Mouse (Mus musculus) lung, embryonic 15.5 days (tissue): ENCODE results near the gene Marveld3. TPM values are rescaled to one million over a fixed set of nuclear protein-coding genes. Genes with fewer than 3 reads are reported as not detected.
A peak's percentile ranks its signal among the peaks of the same experiment; 100 is the strongest.

Experiments
- ATAC-seq: fragments of 200-750 bp; cut with Nextera tagmentation; 2 replicates; pipeline ENCODE4 v1.8.0; 2017; ENCODE audit warnings: moderate number of reproducible peaks, borderline replicate concordance; ENCODE audit not compliant: low FRiP score, low TSS enrichment; ENCODE audit errors: extremely low read depth
- H3K27ac ChIP-seq: fragments of 300-500 bp; sonication (generic); 2 replicates; pipeline ENCODE4 v1.5.1; 2015; ENCODE audit warnings: moderate library complexity, mild to moderate bottlenecking, inconsistent platforms
- H3K27me3 ChIP-seq: fragments of 300-500 bp; sonication (generic); 2 replicates; pipeline ENCODE4 v1.6.1; 2015; ENCODE audit warnings: inconsistent platforms
- H3K36me3 ChIP-seq: fragments of 300-500 bp; sonication (generic); 2 replicates; pipeline ENCODE4 v1.6.1; 2015; ENCODE audit warnings: inconsistent platforms
- H3K4me1 ChIP-seq: fragments of 300-500 bp; sonication (generic); 2 replicates; pipeline ENCODE4 v1.6.1; 2015; ENCODE audit warnings: inconsistent platforms
- H3K4me2 ChIP-seq: fragments of 300-500 bp; sonication (generic); 2 replicates; pipeline ENCODE4 v1.6.1; 2015; ENCODE audit warnings: inconsistent platforms, mild to moderate bottlenecking, moderate library complexity
- H3K4me3 ChIP-seq: fragments of 300-500 bp; sonication (generic); 2 replicates; pipeline ENCODE4 v1.5.1; 2015; ENCODE audit warnings: mild to moderate bottlenecking, inconsistent platforms
- H3K9ac ChIP-seq: fragments of 300-500 bp; sonication (generic); 2 replicates; pipeline ENCODE4 v1.6.1; 2015; ENCODE audit warnings: inconsistent platforms
- H3K9me3 ChIP-seq: fragments of 300-500 bp; sonication (generic); 2 replicates; pipeline ENCODE4 v1.6.1; 2016; ENCODE audit warnings: inconsistent platforms
- WGBS: fragments of 180-500 bp; shearing (Covaris S2); methylation state at CpG from one replicate; pipeline ENCODE4 v1.1.7; 2015; 5-methylcytosine and 5-hydroxymethylcytosine counted together
- polyA plus RNA-seq: library from polyadenylated mRNA; unstranded; fragments of >200 nt; fragmentation: Nextera tagmentation; extraction: Ambion mirVana; gene quantifications from 2 replicates; pipeline ENCODE4 v1.2.1, GENCODE M21; 2015

The Marveld3 gene
- polyA plus RNA-seq, 1 experiment from 2014 or later, result 9.5 TPM

- Histone ChIP-seq H3K4me2 (no peak overlapping the region), H3K27ac (peak overlapping the region; percentile 31; the same call in 1 of the 2 replicates), H3K4me1 (peaks cover 2% of the 10 kb centered on the region; the same call in 1 of the 2 replicates), H3K27me3 (no peaks in the 10 kb centered on the region), H3K9me3 (no peaks in the 10 kb centered on the region), H3K36me3 (peaks cover 25% of the 10 kb centered on the region), H3K9ac (no peak overlapping the region), H3K4me3 (no peak overlapping the region)
- WGBS, result 51% methylated on average over 2 of the region's 2 CpGs
- ATAC-seq, result no peak
Observed at GRCm38 (mm10) chr8:109941606-109942360, 20.2 kb downstream of the Marveld3 start.

- Histone ChIP-seq H3K27ac (no peak overlapping the region), H3K4me3 (no peak overlapping the region), H3K4me2 (no peak overlapping the region), H3K36me3 (peaks cover 13% of the 10 kb centered on the region), H3K27me3 (no peaks in the 10 kb centered on the region), H3K9ac (no peak overlapping the region), H3K9me3 (no peaks in the 10 kb centered on the region), H3K4me1 (no peaks in the 10 kb centered on the region; the same call in 1 of the 2 replicates)
- no peak for ATAC-seq
- WGBS, result 78% methylated on average over 8 of the region's 8 CpGs
Observed at GRCm38 (mm10) chr8:109920406-109921390, 41.3 kb downstream of the Marveld3 start.

- 46% methylated on average over 4 of the region's 4 CpGs for whole genome bisulfite sequencing
- Histone ChIP-seq H3K4me2 (no peak overlapping the region), H3K9me3 (no peaks in the 10 kb centered on the region), H3K4me1 (no peaks in the 10 kb centered on the region; the same call in 1 of the 2 replicates), H3K9ac (no peak overlapping the region), H3K27ac (no peak overlapping the region), H3K4me3 (no peak overlapping the region), H3K27me3 (no peaks in the 10 kb centered on the region), H3K36me3 (peaks cover 23% of the 10 kb centered on the region)
- ATAC-seq, result no peak
Observed at GRCm38 (mm10) chr8:109917277-109917676, 44.7 kb downstream of the Marveld3 start.

GRCm38 (mm10) chr8:109907376-109907775 lies 54.6 kb downstream of the Marveld3 start:
- Histone ChIP-seq H3K9me3 (no peaks in the 10 kb centered on the region), H3K4me3 (no peak overlapping the region), H3K4me1 (no peaks in the 10 kb centered on the region), H3K27me3 (no peaks in the 10 kb centered on the region), H3K36me3 (peaks cover 34% of the 10 kb centered on the region), H3K9ac (no peak overlapping the region), H3K27ac (no peak overlapping the region), H3K4me2 (no peak overlapping the region)
- WGBS, result 91% methylated on average over 4 of the region's 4 CpGs
- no peak for ATAC-seq

GRCm38 (mm10) chr8:109906907-109907306 lies 55.1 kb downstream of the Marveld3 start:
- Histone ChIP-seq H3K9me3 (no peaks in the 10 kb centered on the region), H3K36me3 (peaks cover 30% of the 10 kb centered on the region)

GRCm38 (mm10) chr8:109904928-109905668 lies 56.9 kb downstream of the Marveld3 start:
- H3K4me2 ChIP-seq, result no peak overlapping the region
- no peak for ATAC-seq
- H3K9ac ChIP-seq, result no peak overlapping the region
- H3K4me1 ChIP-seq, result no peaks in the 10 kb centered on the region
- 95% methylated on average over 1 of the region's 1 CpGs for WGBS
- no peak overlapping the region for H3K4me3 ChIP-seq
- no peak overlapping the region for H3K27ac ChIP-seq
- H3K27me3 ChIP-seq, result no peaks in the 10 kb centered on the region
- peaks cover 25% of the 10 kb centered on the region for H3K36me3 ChIP-seq
- no peaks in the 10 kb centered on the region for H3K9me3 ChIP-seq

More at GRCm38 (mm10) chr8:109906907-109907306, 55.1 kb downstream of the Marveld3 start:
- Histone ChIP-seq H3K27me3 (no peaks in the 10 kb centered on the region), H3K9ac (no peak overlapping the region), H3K4me1 (no peaks in the 10 kb centered on the region), H3K4me3 (no peak overlapping the region), H3K27ac (no peak overlapping the region), H3K4me2 (no peak overlapping the region)
- whole genome bisulfite sequencing, result 90% methylated on average over 3 of the region's 3 CpGs
- ATAC-seq, result no peak

GRCm38 (mm10) chr8:109903909-109904469 lies 58.0 kb downstream of the Marveld3 start:
- no peaks in the 10 kb centered on the region for H3K4me1 ChIP-seq
- H3K27ac ChIP-seq, result no peak overlapping the region
- no peak overlapping the region for H3K9ac ChIP-seq
- H3K4me2 ChIP-seq, result no peak overlapping the region
- 74% methylated on average over 10 of the region's 10 CpGs for WGBS
- no peak for ATAC-seq
- H3K9me3 ChIP-seq, result no peaks in the 10 kb centered on the region
- peaks cover 15% of the 10 kb centered on the region; the same call in 1 of the 2 replicates for H3K36me3 ChIP-seq
- no peaks in the 10 kb centered on the region for H3K27me3 ChIP-seq
- H3K4me3 ChIP-seq, result no peak overlapping the region

GRCm38 (mm10) chr8:109902379-109902778 lies 59.6 kb downstream of the Marveld3 start:
- no peak for ATAC-seq
- no peaks in the 10 kb centered on the region for H3K4me1 ChIP-seq

More at GRCm38 (mm10) chr8:109902379-109902778, 59.6 kb downstream of the Marveld3 start:
- Histone ChIP-seq H3K4me2 (no peak overlapping the region), H3K36me3 (0 out of 2 replicates have a peak, but pooled peaks cover 5% of the 10 kb centered on the region), H3K27ac (no peak overlapping the region), H3K9ac (no peak overlapping the region), H3K9me3 (no peaks in the 10 kb centered on the region), H3K27me3 (no peaks in the 10 kb centered on the region), H3K4me3 (no peak overlapping the region)

Other genes starting within 250 kb of the Marveld3 start
- 7.0 and 7.9 TPM in 2 replicates for gene Atxn1l, start 224.5 kb downstream of the Marveld3 start, polyA plus RNA-seq
- gene Ap1g1, start 183.6 kb downstream of the Marveld3 start, polyA plus RNA-seq, result 41.9 and 44.2 TPM in 2 replicates
- gene Phlpp2, start 93.7 kb downstream of the Marveld3 start, polyA plus RNA-seq, result 2.3 TPM in 2 replicates
- 0.09 TPM in 1 of 2 replicates, not detected in the other for gene Tat, start 28.2 kb upstream of the Marveld3 start, polyA plus RNA-seq
- gene Chst4, start 77.5 kb upstream of the Marveld3 start, polyA plus RNA-seq, result 0.11 and 0.19 TPM in 2 replicates
- gene Zfp612, start 117.5 kb upstream of the Marveld3 start, polyA plus RNA-seq, result 5.4 and 6.0 TPM in 2 replicates
- not detected in 2 replicates for gene Gm21964, start 139.0 kb upstream of the Marveld3 start, polyA plus RNA-seq
- not detected in 2 replicates for gene Gm17720, start 140.6 kb upstream of the Marveld3 start, polyA plus RNA-seq
- 15.5 and 15.8 TPM in 2 replicates for gene Calb2, start 206.0 kb upstream of the Marveld3 start, polyA plus RNA-seq